Mouse (Mus musculus): ENCODE results near the gene Zfp775. TPM values are rescaled to one million over a fixed set of nuclear protein-coding genes. Genes with fewer than 3 reads are reported as not detected.
"Not testable (repeated sequence)": the region's sequence is repeated elsewhere in the genome, so short reads cannot be mapped to it uniquely, and the experiment has no call there.

Gene Zfp775
- total RNA-seq, 1 experiment from 2014 or later = 2.6 TPM

DNA sequence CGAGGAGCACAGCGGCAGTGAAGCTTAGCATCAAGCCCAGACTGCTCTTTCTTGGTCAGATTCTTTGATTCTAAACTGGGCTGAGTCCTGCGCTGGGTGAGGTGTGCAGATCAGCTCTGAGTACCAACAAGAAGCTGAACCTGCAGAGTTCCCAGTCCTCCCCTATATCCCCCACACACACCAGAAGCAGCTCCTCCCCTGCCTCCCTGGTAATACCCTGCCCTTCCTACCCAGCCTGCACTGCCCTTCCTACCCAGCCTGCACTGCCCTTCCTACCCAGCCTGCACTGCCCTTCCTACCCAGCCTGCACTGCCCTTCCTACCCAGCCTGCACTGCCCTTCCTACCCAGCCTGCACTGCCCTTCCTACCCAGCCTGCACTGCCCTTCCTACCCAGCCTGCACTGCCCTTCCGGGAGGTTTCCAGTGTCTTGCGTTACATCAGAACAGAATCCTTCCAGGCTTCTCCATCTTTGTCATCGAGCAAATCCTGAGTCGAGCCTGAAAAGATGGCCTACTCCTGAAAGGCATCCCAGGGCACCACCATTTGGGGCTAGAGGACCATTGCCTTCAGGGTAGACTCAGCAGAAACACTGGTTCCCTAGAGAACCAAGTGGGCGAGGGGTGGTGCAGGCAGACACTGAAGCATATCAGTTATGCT lies 20.5 kb downstream of the Zfp775 start:
- not testable (repeated sequence) for ATAC-seq (replicated peaks; ENCODE audit: insufficient number of reproducible peaks, low FRiP score, low TSS enrichment, poor library complexity, severe bottlenecking)

DNA sequence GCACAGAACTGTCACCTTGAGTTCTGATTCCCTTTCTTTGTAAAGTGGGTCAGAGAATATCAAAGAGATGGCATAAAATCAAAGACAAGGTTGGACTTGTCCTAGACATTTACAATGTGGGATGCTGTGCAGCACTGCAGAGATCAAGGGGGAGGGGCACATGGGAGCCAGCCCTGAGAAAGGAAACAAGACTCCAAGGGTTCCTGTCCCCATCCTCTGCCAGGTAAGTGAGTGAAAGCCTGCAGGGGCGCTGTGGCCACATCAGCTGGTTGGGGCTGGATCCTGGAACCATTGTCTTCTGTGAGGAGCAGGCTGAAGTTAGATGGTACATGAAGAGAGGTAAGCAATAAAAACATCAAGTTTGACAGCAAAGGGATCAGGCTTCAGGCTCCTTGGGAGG lies 21.6 kb downstream of the Zfp775 start:
- no peak for ATAC-seq (replicated peaks; ENCODE audit: insufficient number of reproducible peaks, low FRiP score, low TSS enrichment, poor library complexity, severe bottlenecking)

DNA sequence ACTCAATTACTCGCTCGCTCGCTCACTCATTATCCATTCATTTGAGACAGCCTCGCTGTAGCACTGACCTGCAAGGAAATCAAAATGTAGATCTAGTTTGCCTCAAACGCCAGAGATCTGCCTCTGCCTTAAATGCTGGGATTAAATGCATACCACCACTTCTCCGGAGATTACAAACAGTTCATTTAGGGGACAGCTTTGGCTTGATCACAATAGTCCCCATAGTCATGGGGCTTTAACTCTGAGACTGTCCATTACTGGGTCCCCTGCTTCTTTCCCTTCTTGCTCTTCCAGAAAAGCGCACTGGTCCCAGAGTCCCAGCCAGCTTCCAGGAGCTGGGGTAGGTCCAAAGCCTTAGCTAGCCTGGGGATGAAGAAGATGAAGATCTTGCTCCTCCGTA lies 24.6 kb downstream of the Zfp775 start, which contains the start of gene AI854703:
Gene AI854703, plus strand, starts transcription at position 301 of the 400 bp plus-strand sequence.
- no peak for ATAC-seq (replicated peaks; ENCODE audit: insufficient number of reproducible peaks, low FRiP score, low TSS enrichment, poor library complexity, severe bottlenecking)

DNA sequence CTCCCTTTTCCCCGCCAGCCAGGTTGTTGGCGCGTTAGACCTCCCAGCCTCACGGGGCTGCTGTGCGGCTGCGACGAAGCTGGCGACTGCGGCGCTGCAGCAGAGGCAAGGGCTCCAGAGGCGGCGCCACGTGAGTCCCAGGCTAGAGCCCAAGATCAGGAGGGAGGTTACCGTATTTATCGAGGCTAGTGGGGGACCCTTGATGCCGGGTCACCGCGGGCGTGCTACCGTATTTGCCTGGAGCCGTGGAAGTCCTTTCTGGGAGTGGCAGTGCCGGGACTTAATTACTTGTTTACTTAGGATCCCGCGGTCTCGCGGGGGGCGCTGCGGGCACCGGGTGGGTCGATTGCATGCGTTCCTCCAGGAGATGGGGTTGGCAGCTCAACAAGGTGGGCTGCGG lies 25.1 kb downstream of the Zfp775 start:
- ATAC-seq (replicated peaks; ENCODE audit: insufficient number of reproducible peaks, low FRiP score, low TSS enrichment, poor library complexity, severe bottlenecking) = no peak

DNA sequence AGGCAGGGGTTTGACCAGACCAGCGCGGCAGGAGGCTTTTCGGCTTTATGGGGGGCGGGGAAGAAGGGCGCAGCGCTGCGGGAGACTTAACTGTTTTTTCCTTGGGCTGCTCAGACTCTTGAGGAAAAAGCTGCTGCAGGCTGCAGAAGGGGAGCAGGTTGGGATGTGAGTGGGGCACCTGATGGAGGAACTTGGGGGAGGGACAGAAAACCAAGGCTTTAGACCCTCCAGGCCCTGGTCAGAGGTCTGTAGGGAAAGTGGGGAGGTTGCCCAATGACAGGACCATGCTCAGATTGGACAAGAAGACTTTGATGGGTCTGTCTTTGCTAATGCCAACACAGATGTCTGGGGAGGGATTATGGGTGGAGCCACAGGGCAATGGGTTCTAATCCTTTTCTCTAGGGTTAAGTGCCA lies 25.7 kb downstream of the Zfp775 start:
- no peak for ATAC-seq (replicated peaks; ENCODE audit: insufficient number of reproducible peaks, low FRiP score, low TSS enrichment, poor library complexity, severe bottlenecking)

DNA sequence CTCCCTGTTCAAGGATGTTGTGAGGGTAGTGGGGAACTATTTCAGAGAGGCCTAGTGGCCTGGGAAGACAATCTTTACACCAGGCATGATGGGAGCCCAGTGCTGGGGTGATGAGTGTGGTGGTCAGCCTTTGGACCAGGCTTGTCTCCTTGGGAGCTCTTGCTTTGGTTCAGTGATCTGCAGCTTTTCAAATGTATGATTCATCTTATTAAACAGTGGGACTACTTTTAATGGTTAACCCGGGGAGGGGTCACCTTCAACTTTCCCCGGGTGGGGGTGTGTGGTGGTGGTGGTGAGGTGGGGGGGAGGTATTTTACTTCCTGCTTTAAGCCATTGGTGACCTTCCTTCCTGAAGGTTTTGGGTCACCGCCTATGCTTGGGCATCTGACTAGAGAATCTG lies 26.5 kb downstream of the Zfp775 start:
- no peak for ATAC-seq (replicated peaks; ENCODE audit: insufficient number of reproducible peaks, low FRiP score, low TSS enrichment, poor library complexity, severe bottlenecking)

DNA sequence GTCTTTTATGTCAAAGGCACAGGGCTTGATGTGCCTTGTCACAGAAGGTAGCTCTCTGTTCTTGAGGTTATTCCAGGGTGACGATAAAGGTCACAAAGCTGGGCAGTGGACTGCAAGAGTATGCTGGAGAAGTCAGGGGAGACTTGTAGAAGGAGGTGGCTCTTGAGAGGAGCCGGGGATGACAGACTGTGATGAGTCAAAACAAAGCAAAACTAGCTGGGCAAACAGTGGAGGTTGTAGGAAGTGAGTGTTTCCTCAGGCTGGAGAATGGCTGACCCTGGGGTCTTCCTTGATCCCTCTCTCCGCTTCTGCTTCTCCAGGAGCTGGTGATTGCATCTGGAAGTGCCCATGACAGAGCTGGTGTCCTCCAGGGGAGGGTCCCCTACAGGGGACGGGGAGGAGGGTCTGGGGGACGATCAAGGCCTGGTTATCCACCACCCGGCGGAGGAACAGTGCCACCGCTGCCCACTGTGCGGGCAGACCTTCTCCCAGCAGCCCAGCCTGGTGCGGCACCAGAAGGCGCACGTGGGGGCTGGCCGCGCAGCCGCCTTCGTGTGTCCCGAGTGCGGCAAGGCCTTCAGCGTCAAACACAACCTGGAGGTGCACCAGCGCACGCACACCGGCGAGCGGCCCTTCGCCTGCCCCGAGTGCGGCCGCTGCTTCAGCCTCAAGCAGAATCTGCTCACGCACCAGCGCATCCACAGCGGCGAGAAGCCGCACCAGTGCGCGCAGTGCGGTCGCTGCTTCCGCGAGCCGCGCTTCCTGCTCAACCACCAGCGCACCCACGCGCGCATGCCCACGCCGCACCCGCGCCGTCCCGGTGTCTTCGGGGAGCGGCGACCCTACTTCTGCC lies 27.2 kb downstream of the Zfp775 start:
- no peak for ATAC-seq (replicated peaks; ENCODE audit: insufficient number of reproducible peaks, low FRiP score, low TSS enrichment, poor library complexity, severe bottlenecking)

DNA sequence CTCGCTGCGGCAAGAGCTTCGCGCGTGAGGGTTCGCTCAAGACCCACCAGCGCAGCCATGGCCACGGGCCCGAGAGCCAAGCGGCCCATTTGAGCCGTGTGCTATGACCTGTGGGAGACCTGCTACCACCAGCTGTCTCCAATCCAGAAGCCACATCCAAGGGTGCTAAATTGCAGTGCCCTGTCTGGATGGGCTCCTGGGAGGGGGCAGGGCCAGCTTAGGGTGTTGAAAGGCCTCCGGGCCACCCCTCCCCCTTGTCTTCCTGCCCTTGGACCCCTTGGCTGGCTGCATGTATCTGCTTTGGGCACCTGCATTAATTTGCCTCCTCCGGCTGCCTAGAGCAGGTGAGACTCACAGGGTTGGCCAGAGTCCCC lies 27.8 kb downstream of the Zfp775 start:
- no peak for ATAC-seq (replicated peaks; ENCODE audit: insufficient number of reproducible peaks, low FRiP score, low TSS enrichment, poor library complexity, severe bottlenecking)

DNA sequence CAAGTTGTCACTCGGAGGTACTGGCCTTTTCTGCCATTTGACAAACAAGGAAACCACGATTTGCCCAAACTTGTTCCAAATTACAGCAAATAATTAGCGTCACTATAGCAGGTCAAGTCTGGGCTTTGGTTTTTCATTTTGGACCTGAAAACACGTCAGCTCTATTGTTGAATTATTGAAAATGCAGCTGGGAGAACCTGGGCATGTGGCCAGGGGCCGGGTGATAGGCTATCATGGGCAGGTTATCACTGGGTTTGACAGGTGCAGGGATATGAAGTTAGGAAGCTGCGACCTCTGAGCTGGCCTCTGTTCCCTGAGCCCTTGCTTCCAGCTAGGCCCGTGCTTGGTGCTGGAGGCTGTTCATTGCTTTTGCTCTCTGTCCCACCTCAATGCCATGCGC lies 29.0 kb downstream of the Zfp775 start:
- ATAC-seq (replicated peaks; ENCODE audit: insufficient number of reproducible peaks, low FRiP score, low TSS enrichment, poor library complexity, severe bottlenecking) = no peak

DNA sequence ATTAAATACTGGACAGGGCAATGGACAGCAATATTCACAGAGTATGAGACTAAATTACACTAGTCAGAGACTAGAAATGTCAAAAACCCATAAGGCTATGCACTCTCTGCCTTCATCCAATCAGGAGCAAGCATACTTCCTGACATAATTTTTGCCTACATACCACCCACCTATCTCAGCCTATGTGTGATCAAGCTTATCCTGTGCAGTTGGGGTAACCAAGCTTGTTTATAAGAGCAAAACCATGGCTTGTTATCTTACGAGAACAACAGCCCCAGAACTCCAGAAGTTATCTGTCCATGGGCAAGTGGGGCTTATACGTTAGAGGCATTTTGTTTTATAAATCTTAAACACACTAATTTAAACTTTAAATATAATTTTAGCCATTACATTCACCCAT lies 33.2 kb downstream of the Zfp775 start:
- ATAC-seq (replicated peaks; ENCODE audit: insufficient number of reproducible peaks, low FRiP score, low TSS enrichment, poor library complexity, severe bottlenecking) = no peak

DNA sequence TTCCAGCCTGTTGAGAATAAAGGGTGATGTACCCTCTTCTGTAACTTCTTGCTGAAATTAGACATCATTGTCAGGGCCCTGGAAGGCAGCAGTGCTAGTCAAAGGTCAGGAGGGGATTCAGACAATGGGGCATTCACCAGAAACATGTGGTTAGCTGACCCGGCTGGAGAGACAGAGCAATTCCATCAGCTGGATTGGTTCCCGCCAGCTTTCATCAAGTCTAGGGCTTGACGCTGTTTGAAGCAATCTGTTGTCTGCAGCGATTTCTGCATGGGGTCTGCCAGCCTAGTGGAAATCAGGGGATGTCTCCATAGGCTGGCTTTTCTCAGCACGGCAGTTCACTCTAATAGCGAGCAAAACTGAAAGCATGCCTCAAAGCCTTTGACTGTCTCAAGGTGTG lies 34.7 kb downstream of the Zfp775 start:
- ATAC-seq (replicated peaks; ENCODE audit: insufficient number of reproducible peaks, low FRiP score, low TSS enrichment, poor library complexity, severe bottlenecking) = no peak

DNA sequence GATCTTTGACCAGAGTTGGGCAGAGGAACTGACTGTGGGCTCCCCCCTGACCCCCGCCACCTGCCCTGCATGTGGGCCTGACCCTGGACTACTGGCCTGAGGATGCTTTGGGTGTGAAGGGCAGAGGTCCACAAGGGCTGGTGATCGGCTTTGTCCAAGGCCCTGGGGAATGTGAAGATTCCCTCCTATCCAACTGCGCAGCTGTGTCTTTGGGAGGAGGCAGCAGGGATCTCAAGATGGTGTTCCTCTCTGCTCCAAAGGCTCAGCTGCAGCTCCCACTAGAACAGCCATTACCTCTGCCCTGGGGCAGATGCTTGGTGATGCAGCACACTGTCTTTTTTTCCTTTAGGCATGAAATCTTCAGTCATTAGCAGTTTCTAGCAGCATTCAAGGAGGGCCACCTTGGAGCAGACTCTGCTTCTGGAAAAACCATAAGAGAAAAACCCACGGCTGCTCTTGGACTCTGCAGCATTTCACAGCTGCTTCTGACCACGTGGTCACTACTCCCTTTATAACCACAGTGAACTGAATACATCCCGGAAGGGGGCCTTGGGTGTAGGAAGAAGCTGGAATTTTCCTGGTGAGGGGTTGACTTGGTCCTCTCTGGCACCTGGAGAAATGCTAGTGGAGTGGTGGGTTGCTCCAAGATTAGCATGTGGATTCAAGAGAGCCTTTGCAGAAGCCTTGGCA lies 36.1 kb downstream of the Zfp775 start:
- ATAC-seq (replicated peaks; ENCODE audit: insufficient number of reproducible peaks, low FRiP score, low TSS enrichment, poor library complexity, severe bottlenecking) = no peak

DNA sequence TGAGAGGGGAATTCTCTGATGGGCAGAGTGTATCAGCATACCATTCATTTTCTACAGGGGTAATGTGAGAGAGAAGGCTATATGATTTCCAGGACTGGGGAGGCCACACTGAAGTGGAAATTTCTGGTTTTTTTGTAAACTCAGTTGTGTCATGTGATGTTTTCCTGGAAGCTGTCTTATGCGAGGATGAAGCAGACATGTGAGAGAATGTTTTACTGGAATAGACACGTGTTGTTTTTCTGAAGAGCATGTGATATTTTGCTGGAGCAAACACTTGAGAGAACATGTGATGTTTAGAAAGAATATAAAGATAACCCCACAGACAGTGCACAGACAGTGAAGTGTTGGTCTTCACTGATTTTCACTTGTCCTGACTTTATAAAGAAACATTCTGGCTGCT lies 36.7 kb downstream of the Zfp775 start:
- ATAC-seq (replicated peaks; ENCODE audit: insufficient number of reproducible peaks, low FRiP score, low TSS enrichment, poor library complexity, severe bottlenecking) = no peak

DNA sequence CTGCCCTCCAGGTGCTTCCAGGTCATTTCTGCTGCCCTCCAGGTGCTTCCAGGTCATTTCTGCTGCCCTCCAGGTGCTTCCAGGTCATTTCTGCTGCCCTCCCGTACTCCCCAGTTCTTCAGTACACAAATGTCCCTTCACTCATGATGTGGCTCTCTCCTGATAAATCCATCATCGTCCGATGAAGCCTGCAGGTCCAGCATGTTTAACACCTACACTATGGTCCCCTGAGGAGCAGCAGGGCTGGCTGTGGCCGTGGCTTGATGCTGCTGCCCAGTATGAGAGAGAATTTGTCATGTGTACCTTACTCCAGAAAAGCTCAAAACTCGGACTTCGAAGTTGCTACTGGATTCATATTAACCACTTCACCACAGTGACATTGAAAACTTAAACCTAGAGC lies 39.5 kb downstream of the Zfp775 start:
- no peak for ATAC-seq (replicated peaks; ENCODE audit: insufficient number of reproducible peaks, low FRiP score, low TSS enrichment, poor library complexity, severe bottlenecking)

DNA sequence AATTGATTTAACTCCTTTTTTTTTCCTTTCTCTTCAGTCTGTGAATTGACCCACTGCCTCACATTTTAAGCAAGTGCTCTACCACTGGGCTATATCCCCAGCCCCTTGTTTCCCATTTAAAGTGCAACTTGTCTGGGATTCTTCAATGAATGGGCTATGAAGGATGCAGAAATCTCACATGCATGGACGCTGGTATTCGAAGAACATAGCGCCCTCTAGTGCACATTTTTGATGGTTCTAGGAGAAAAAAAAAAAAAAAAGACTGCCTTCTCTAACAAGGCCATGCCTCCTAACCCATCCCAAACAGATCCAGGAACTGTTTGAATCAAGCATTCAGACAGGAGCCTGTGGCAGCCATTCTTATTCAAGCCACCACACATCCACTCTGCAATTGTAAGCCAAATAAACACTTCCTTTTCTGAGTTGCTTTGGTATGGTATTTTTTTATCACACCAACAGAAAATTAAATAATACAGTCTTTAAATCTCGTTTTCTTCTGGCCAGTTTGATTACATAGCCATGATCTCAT lies 41.0 kb downstream of the Zfp775 start:
- no peak for ATAC-seq (replicated peaks; ENCODE audit: insufficient number of reproducible peaks, low FRiP score, low TSS enrichment, poor library complexity, severe bottlenecking)

DNA sequence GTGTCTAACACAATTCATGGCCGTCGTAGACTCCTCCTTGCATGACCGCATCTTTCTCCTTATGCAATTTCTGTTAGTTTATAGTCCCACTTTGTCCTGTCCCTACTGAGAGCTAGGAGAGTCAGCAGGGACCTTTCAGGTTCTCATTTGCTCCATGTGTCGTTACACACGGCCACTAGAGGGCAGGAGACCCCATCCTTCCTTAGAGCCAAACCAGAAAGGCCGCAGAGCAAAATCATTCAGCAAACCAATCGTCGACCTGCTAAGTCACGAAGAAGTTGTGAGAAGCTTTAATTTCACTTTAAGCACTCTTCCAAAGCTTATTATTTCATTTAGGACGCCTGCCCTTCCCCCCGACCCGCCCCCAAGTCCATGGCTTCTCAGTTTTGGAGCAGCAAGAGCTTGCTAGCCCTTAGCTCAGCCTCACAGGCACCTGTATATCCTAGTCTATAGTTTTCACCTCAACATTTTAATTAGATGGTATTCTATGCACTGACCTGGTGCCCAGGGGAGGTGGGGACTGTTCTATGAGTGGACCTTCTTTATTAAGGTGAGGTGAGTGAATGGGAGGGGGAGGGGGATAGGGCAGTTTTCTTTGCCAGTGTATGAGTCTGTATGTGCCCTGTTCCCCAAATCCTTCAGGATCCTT lies 43.9 kb downstream of the Zfp775 start:
- ATAC-seq (replicated peaks; ENCODE audit: insufficient number of reproducible peaks, low FRiP score, low TSS enrichment, poor library complexity, severe bottlenecking) = no peak

DNA sequence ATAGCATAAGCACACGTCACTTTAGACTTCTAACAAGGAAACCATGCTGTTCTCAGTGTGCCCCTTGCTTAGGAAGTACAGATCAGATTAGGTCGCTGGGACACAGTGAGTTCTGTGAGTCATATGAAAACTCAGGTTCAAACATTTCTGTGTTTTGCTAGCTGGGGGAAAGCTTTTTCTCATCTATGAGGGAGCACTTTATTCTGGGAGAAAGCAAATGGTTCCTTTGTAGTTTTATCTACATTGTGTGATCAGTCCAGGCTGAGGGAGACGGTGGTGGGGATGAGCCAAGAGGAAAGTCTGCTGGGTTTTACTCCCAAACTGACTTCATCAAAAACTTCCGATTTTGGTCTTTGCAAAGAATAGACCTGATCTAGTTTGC lies 44.4 kb downstream of the Zfp775 start:
- no peak for ATAC-seq (replicated peaks; ENCODE audit: insufficient number of reproducible peaks, low FRiP score, low TSS enrichment, poor library complexity, severe bottlenecking)

DNA sequence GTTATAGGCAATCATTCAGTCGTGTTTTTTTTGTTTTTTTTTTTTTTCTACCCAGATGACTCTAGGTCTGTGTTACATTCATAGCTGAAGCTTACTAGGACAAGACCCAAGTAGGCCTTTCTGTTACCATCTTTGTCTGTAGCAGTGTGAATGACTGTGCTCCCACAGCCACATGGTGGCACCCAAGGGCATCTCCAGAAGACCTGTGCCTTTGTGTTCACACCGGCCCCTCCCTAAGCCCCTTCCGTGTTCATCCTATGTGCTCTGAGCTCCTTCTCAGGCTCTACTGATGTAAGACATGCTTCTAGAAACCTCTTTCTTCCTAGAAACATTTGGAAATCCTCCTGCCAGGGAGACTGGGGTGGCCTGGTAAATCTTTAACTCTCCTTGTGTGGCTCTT lies 45.1 kb downstream of the Zfp775 start, which contains the start of gene Gimap8:
Gene Gimap8, plus strand, starts transcription at position 240 of the 400 bp plus-strand sequence.
- ATAC-seq (replicated peaks; ENCODE audit: insufficient number of reproducible peaks, low FRiP score, low TSS enrichment, poor library complexity, severe bottlenecking) = 0 out of 2 replicates have a peak, but pooled peaks have one; percentile 61

DNA sequence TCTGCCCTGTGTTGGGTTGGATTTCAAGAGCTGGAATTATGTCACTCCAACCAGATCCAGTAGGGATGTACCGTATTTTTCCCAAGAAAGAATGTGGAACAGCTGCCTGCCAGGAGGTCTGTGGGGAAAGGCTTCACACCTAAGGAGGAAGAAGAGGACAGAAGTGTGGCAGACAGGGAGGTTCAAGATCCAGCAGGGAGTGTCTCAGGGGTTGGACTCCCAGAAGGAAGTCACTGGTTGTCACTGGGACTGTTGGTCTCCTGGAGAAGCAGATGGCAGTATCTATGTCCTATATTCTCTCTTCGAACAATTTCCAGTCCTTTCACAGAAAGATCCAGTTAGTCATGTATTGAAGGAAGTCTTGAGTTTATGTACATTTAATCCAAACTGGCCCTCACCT lies 45.7 kb downstream of the Zfp775 start:
- no peak for ATAC-seq (replicated peaks; ENCODE audit: insufficient number of reproducible peaks, low FRiP score, low TSS enrichment, poor library complexity, severe bottlenecking)
